Mouse (Mus musculus) liver (tissue): ENCODE results near the gene A630001G21Rik.
"Not testable (repeated sequence)": the region's sequence is repeated elsewhere in the genome, so short reads cannot be mapped to it uniquely, and the experiment has no call there.

Experiments used
- DNase-seq: peaks from one replicate; pipeline ENCODE4 v3.0.0-alpha.2; 2020; ENCODE audit warnings: mixed read lengths

The A630001G21Rik gene

GRCm38 (mm10) chr1:85778436-85778835 is at the start of gene A630001G21Rik:
A630001G21Rik (minus strand) TSS chr1:85778643.
- no peak for DNase-seq

GRCm38 (mm10) chr1:85827166-85827565 is 48.7 kb upstream of the A630001G21Rik start:
- DNase-seq = no peak

GRCm38 (mm10) chr1:85824905-85825304 is 46.5 kb upstream of the A630001G21Rik start:
- DNase-seq = no peak

GRCm38 (mm10) chr1:85822239-85822638 is 43.8 kb upstream of the A630001G21Rik start:
- no peak for DNase-seq

- no peak for DNase-seq
These were observed 41.3 kb upstream of the A630001G21Rik start for GRCm38 (mm10) chr1:85819695-85820094.

GRCm38 (mm10) chr1:85818121-85818520 is 39.7 kb upstream of the A630001G21Rik start:
- no peak for DNase-seq

- not testable (repeated sequence) for DNase-seq
These were observed 35.8 kb upstream of the A630001G21Rik start for GRCm38 (mm10) chr1:85814213-85814612.

GRCm38 (mm10) chr1:85810787-85811186 is 32.3 kb upstream of the A630001G21Rik start:
- DNase-seq = no peak

GRCm38 (mm10) chr1:85810343-85810742 is 31.9 kb upstream of the A630001G21Rik start:
- DNase-seq = no peak

GRCm38 (mm10) chr1:85809256-85809655 is 30.8 kb upstream of the A630001G21Rik start:
- DNase-seq = no peak

- DNase-seq = no peak
These were observed 26.1 kb upstream of the A630001G21Rik start for GRCm38 (mm10) chr1:85804551-85804950.

GRCm38 (mm10) chr1:85802517-85802916 is 24.1 kb upstream of the A630001G21Rik start:
- no peak for DNase-seq

GRCm38 (mm10) chr1:85799776-85800175 is 21.3 kb upstream of the A630001G21Rik start:
- DNase-seq = no peak

GRCm38 (mm10) chr1:85795196-85795595 is 16.8 kb upstream of the A630001G21Rik start:
- no peak for DNase-seq

- peak; percentile 73 for DNase-seq
These were observed 15.8 kb upstream of the A630001G21Rik start for GRCm38 (mm10) chr1:85794106-85794771.

- peak; percentile 88 for DNase-seq
These were observed 15.0 kb upstream of the A630001G21Rik start, which contains the start of gene Cab39 for GRCm38 (mm10) chr1:85793208-85794105. Cab39 (plus strand) TSS chr1:85793441.

- DNase-seq = no peak
These were observed 13.0 kb upstream of the A630001G21Rik start for GRCm38 (mm10) chr1:85791476-85791875.

GRCm38 (mm10) chr1:85790565-85790964 is 12.1 kb upstream of the A630001G21Rik start:
- no peak for DNase-seq

GRCm38 (mm10) chr1:85779428-85780180 is 1.2 kb upstream of the A630001G21Rik start:
- DNase-seq = peak; percentile 36

- no peak for DNase-seq
These were observed 569 bp upstream of the A630001G21Rik start for GRCm38 (mm10) chr1:85779012-85779411.

GRCm38 (mm10) chr1:85776154-85776553 is 2.3 kb downstream of the A630001G21Rik start:
- no peak for DNase-seq

- no peak for DNase-seq
These were observed 3.3 kb downstream of the A630001G21Rik start for GRCm38 (mm10) chr1:85775136-85775535.

- no peak for DNase-seq
These were observed 6.5 kb downstream of the A630001G21Rik start for GRCm38 (mm10) chr1:85771976-85772375.
